Mouse (Mus musculus) midbrain, embryonic 15.5 days (tissue): Measurements from ENCODE around the gene Mrpl53. TPM values are rescaled to one million over a fixed set of nuclear protein-coding genes. Genes with fewer than 3 reads are reported as not detected.

Source experiments
- ATAC-seq: fragments of 200-750 bp; cut with Nextera tagmentation; replicated peaks from 2 replicates; pipeline ENCODE4 v1.8.0; 2017; ENCODE audit warnings: moderate TSS enrichment
- H3K27ac ChIP-seq: fragments of 300-500 bp; sonication (generic); 2 replicates; pipeline ENCODE4 v1.5.1; 2015; ENCODE audit warnings: mild to moderate bottlenecking, inconsistent platforms
- H3K27me3 ChIP-seq: fragments of 300-500 bp; sonication (generic); replicated peaks from 2 replicates; pipeline ENCODE4 v1.6.1; 2015; ENCODE audit warnings: inconsistent platforms
- H3K36me3 ChIP-seq: fragments of 300-500 bp; sonication (generic); replicated peaks from 2 replicates; pipeline ENCODE4 v1.6.1; 2015; ENCODE audit warnings: inconsistent platforms
- H3K4me1 ChIP-seq: fragments of 300-500 bp; sonication (generic); 2 replicates; pipeline ENCODE4 v1.6.1; 2015; ENCODE audit warnings: inconsistent platforms
- H3K4me2 ChIP-seq: fragments of 300-500 bp; sonication (generic); 2 replicates; pipeline ENCODE4 v1.6.1; 2015; ENCODE audit warnings: inconsistent platforms, mild to moderate bottlenecking, moderate library complexity
- H3K4me3 ChIP-seq: fragments of 300-500 bp; sonication (generic); 2 replicates; pipeline ENCODE4 v1.5.1; 2015; ENCODE audit warnings: mild to moderate bottlenecking, inconsistent platforms
- H3K9ac ChIP-seq: fragments of 300-500 bp; sonication (generic); 2 replicates; pipeline ENCODE4 v1.6.1; 2015; ENCODE audit warnings: mild to moderate bottlenecking, inconsistent platforms
- H3K9me3 ChIP-seq: fragments of 300-500 bp; sonication (generic); 2 replicates; pipeline ENCODE4 v1.6.1; 2016; ENCODE audit warnings: inconsistent platforms
- WGBS: fragments of 180-500 bp; shearing (Covaris S2); methylation state at CpG from one replicate; pipeline ENCODE4 v1.1.7; 2015; ENCODE audit warnings: mixed read lengths; 5-methylcytosine and 5-hydroxymethylcytosine counted together
- polyA plus RNA-seq: library from polyadenylated mRNA; unstranded; fragments of >200 nt; fragmentation: Nextera tagmentation; extraction: Ambion mirVana; gene quantifications from 2 replicates; pipeline ENCODE4 v1.2.1, GENCODE M21; 2015

Gene Mrpl53
- polyA plus RNA-seq, 1 experiment from 2014 or later, result 102 TPM

- Histone ChIP-seq H3K9ac (no peak overlapping the region), H3K27ac (no peak overlapping the region), H3K9me3 (no peaks in the 10 kb centered on the region), H3K4me2 (no peak overlapping the region), H3K27me3 (peaks cover 9% of the 10 kb centered on the region; the same call in 1 of the 2 replicates), H3K36me3 (no peaks in the 10 kb centered on the region), H3K4me1 (peaks cover 17% of the 10 kb centered on the region), H3K4me3 (no peak overlapping the region)
- WGBS, result 86% methylated on average over 9 of the region's 9 CpGs
- no peak for ATAC-seq
Measured at GRCm38 (mm10) chr6:83132176-83132919, 23.5 kb downstream of the Mrpl53 start.

- Histone ChIP-seq H3K36me3 (no peaks in the 10 kb centered on the region), H3K4me2 (no peak overlapping the region), H3K9ac (no peak overlapping the region), H3K4me1 (peaks cover 30% of the 10 kb centered on the region), H3K27ac (no peak overlapping the region), H3K27me3 (peaks cover 9% of the 10 kb centered on the region; the same call in 1 of the 2 replicates), H3K9me3 (no peaks in the 10 kb centered on the region), H3K4me3 (no peak overlapping the region)
- WGBS, result 68% methylated on average over 3 of the region's 3 CpGs
- no peak for ATAC-seq
Measured at GRCm38 (mm10) chr6:83134226-83134625, 25.4 kb downstream of the Mrpl53 start.

- H3K4me2 ChIP-seq, result peak within 1 kb of the TSS; percentile 31
- peaks cover 30% of the 10 kb centered on the region for H3K4me1 ChIP-seq
- H3K27me3 ChIP-seq, result peaks cover 9% of the 10 kb centered on the region; the same call in 1 of the 2 replicates
- ATAC-seq, result no peak
- H3K4me3 ChIP-seq, result 0 out of 2 replicates have a peak within 1 kb of the TSS, but pooled peaks have one; percentile 3
- H3K9ac ChIP-seq, result no peak within 1 kb of the TSS
- WGBS, result 63% methylated on average over 7 of the region's 7 CpGs
- no peaks in the 10 kb centered on the region for H3K9me3 ChIP-seq
- no peaks in the 10 kb centered on the region for H3K36me3 ChIP-seq
- H3K27ac ChIP-seq, result no peak within 1 kb of the TSS
Measured at GRCm38 (mm10) chr6:83134951-83135513, 26.2 kb downstream of the Mrpl53 start, which contains the start of gene Rtkn. Gene Rtkn, plus strand, starts transcription at chr6:83135463.

- Histone ChIP-seq H3K4me1 (peaks cover 30% of the 10 kb centered on the region), H3K9me3 (no peaks in the 10 kb centered on the region), H3K9ac (no peak overlapping the region), H3K4me3 (0 out of 2 replicates have a peak overlapping the region, but pooled peaks have one; percentile 3), H3K27ac (no peak overlapping the region), H3K4me2 (peak overlapping the region; percentile 31), H3K36me3 (no peaks in the 10 kb centered on the region), H3K27me3 (peaks cover 9% of the 10 kb centered on the region; the same call in 1 of the 2 replicates)
- no peak for ATAC-seq
- WGBS, result 9% methylated on average over 37 of the region's 37 CpGs
Measured at GRCm38 (mm10) chr6:83135571-83136161, 26.8 kb downstream of the Mrpl53 start.

- Histone ChIP-seq H3K4me3 (peak overlapping the region; percentile 31), H3K4me1 (peaks cover 30% of the 10 kb centered on the region), H3K9me3 (no peaks in the 10 kb centered on the region), H3K27me3 (peaks cover 9% of the 10 kb centered on the region; the same call in 1 of the 2 replicates), H3K27ac (peak overlapping the region; percentile 76), H3K4me2 (peak overlapping the region; percentile 49), H3K36me3 (no peaks in the 10 kb centered on the region), H3K9ac (0 out of 2 replicates have a peak overlapping the region, but pooled peaks have one; percentile 4)
- WGBS, result 10% methylated on average over 5 of the region's 5 CpGs
- ATAC-seq, result no peak
Measured at GRCm38 (mm10) chr6:83136291-83136880, 27.5 kb downstream of the Mrpl53 start.

GRCm38 (mm10) chr6:83136881-83137575 lies 28.2 kb downstream of the Mrpl53 start:
- no peaks in the 10 kb centered on the region for H3K9me3 ChIP-seq
- under 1% methylated on average over 25 of the region's 26 CpGs for WGBS
- peak overlapping the region; percentile 4 for H3K9ac ChIP-seq
- H3K4me3 ChIP-seq, result peak overlapping the region; percentile 31
- ATAC-seq, result peak; percentile 68
- no peaks in the 10 kb centered on the region for H3K36me3 ChIP-seq
- H3K27me3 ChIP-seq, result peaks cover 9% of the 10 kb centered on the region; the same call in 1 of the 2 replicates
- peak overlapping the region; percentile 76 for H3K27ac ChIP-seq
- peaks cover 32% of the 10 kb centered on the region for H3K4me1 ChIP-seq
- peak overlapping the region; percentile 49 for H3K4me2 ChIP-seq

GRCm38 (mm10) chr6:83137576-83137950 lies 28.7 kb downstream of the Mrpl53 start:
- Histone ChIP-seq H3K36me3 (no peaks in the 10 kb centered on the region), H3K4me1 (peaks cover 38% of the 10 kb centered on the region), H3K9ac (peak overlapping the region; percentile 4; the same call in 1 of the 2 replicates), H3K9me3 (no peaks in the 10 kb centered on the region), H3K27me3 (peaks cover 9% of the 10 kb centered on the region; the same call in 1 of the 2 replicates), H3K27ac (peak overlapping the region; percentile 76), H3K4me2 (peak overlapping the region; percentile 49), H3K4me3 (peak overlapping the region; percentile 31)
- whole genome bisulfite sequencing, result 2% methylated on average over 12 of the region's 12 CpGs
- peak; percentile 24 for ATAC-seq

GRCm38 (mm10) chr6:83138056-83138455 lies 29.2 kb downstream of the Mrpl53 start:
- WGBS, result 1% methylated on average over 11 of the region's 11 CpGs
- H3K4me1 ChIP-seq, result peaks cover 38% of the 10 kb centered on the region
- peaks cover 9% of the 10 kb centered on the region; the same call in 1 of the 2 replicates for H3K27me3 ChIP-seq
- no peaks in the 10 kb centered on the region for H3K9me3 ChIP-seq
- no peaks in the 10 kb centered on the region for H3K36me3 ChIP-seq
- ATAC-seq, result no peak; the same call in 1 of the 2 replicates
- peak overlapping the region; percentile 49 for H3K4me2 ChIP-seq
- peak overlapping the region; percentile 76 for H3K27ac ChIP-seq
- H3K9ac ChIP-seq, result no peak overlapping the region
- peak overlapping the region; percentile 31 for H3K4me3 ChIP-seq

- H3K27ac ChIP-seq, result no peak overlapping the region
- no peak overlapping the region for H3K4me2 ChIP-seq
- no peaks in the 10 kb centered on the region for H3K9me3 ChIP-seq
- 89% methylated on average over 8 of the region's 8 CpGs for WGBS
- H3K9ac ChIP-seq, result no peak overlapping the region
- peaks cover 38% of the 10 kb centered on the region for H3K4me1 ChIP-seq
- no peaks in the 10 kb centered on the region for H3K36me3 ChIP-seq
- no peak for ATAC-seq
- no peak overlapping the region for H3K4me3 ChIP-seq
- peaks cover 6% of the 10 kb centered on the region; the same call in 1 of the 2 replicates for H3K27me3 ChIP-seq
Measured at GRCm38 (mm10) chr6:83140044-83140443, 31.2 kb downstream of the Mrpl53 start.

- H3K4me1 ChIP-seq, result peaks cover 28% of the 10 kb centered on the region
- H3K9ac ChIP-seq, result peak overlapping the region; percentile 21; the same call in 1 of the 2 replicates
- 40% methylated on average over 4 of the region's 4 CpGs for WGBS
- H3K27ac ChIP-seq, result no peak overlapping the region
- H3K36me3 ChIP-seq, result no peaks in the 10 kb centered on the region
- peak overlapping the region; percentile 28; the same call in 1 of the 2 replicates for H3K4me3 ChIP-seq
- ATAC-seq, result no peak
- 0 out of 2 replicates have a peak, but pooled peaks cover 2% of the 10 kb centered on the region for H3K27me3 ChIP-seq
- no peaks in the 10 kb centered on the region for H3K9me3 ChIP-seq
- peak overlapping the region; percentile 53 for H3K4me2 ChIP-seq
Measured at GRCm38 (mm10) chr6:83141636-83142035, 32.8 kb downstream of the Mrpl53 start.

GRCm38 (mm10) chr6:83142211-83142731 lies 33.4 kb downstream of the Mrpl53 start:
- H3K4me3 ChIP-seq, result peak overlapping the region; percentile 28
- peaks cover 21% of the 10 kb centered on the region for H3K4me1 ChIP-seq
- no peak overlapping the region for H3K27ac ChIP-seq
- WGBS, result 1% methylated on average over 41 of the region's 41 CpGs
- peak; percentile 22 for ATAC-seq
- no peaks in the 10 kb centered on the region for H3K36me3 ChIP-seq
- peak overlapping the region; percentile 21 for H3K9ac ChIP-seq
- H3K9me3 ChIP-seq, result no peaks in the 10 kb centered on the region
- no peaks in the 10 kb centered on the region for H3K27me3 ChIP-seq
- peak overlapping the region; percentile 53 for H3K4me2 ChIP-seq
